Mouse (Mus musculus): ENCODE data around the gene Copz2. TPM values are rescaled to one million over a fixed set of nuclear protein-coding genes. Genes with fewer than 3 reads are reported as not detected.

Copz2 gene
- polyA plus RNA-seq, 1 experiment from 2014 or later, result 14.7 TPM

GRCm38 (mm10) chr11:96826481-96826880, 23.2 kb upstream of the Copz2 start:
- ATAC-seq, result no peak

GRCm38 (mm10) chr11:96827062-96827581, 22.5 kb upstream of the Copz2 start:
- Histone ChIP-seq H3K27ac (ENCODE audit: low read depth, low read length) (no peak overlapping the region), H3K27me3 (replicated peaks; ENCODE audit: control insufficient read depth, insufficient read depth, low read length) (no peaks in the 10 kb centered on the region), H3K4me1 (ENCODE audit: control insufficient read depth, insufficient read depth, low read length) (peaks cover 51% of the 10 kb centered on the region), H3K9me3 (replicated peaks; ENCODE audit: control insufficient read depth, low read length) (no peaks in the 10 kb centered on the region), H3K4me3 (ENCODE audit: low read depth, low read length) (no peak overlapping the region), H3K36me3 (ENCODE audit: control insufficient read depth, insufficient read depth, low read length) (peaks cover 31% of the 10 kb centered on the region), H3K9ac (ENCODE audit: low read length) (no peak overlapping the region), H3K4me2 (ENCODE audit: low read length) (peak overlapping the region; percentile 18)
- WGBS, result 80% methylated on average over 12 of the region's 12 CpGs
- ATAC-seq (no peak), DNase-seq (ENCODE audit: low spot score) (no peak)

More at GRCm38 (mm10) chr11:96826481-96826880, 23.2 kb upstream of the Copz2 start:
- H3K9ac ChIP-seq (ENCODE audit: low read length), result no peak overlapping the region
- no peaks in the 10 kb centered on the region for H3K27me3 ChIP-seq (replicated peaks; ENCODE audit: control insufficient read depth, insufficient read depth, low read length)
- H3K36me3 ChIP-seq (ENCODE audit: control insufficient read depth, insufficient read depth, low read length), result peaks cover 37% of the 10 kb centered on the region
- no peak overlapping the region; the same call in 1 of the 2 replicates for H3K27ac ChIP-seq (ENCODE audit: low read depth, low read length)
- H3K9me3 ChIP-seq (replicated peaks; ENCODE audit: control insufficient read depth, low read length), result no peaks in the 10 kb centered on the region
- peak overlapping the region; percentile 18 for H3K4me2 ChIP-seq (ENCODE audit: low read length)
- H3K4me3 ChIP-seq (ENCODE audit: low read depth, low read length), result no peak overlapping the region
- WGBS, result 85% methylated on average over 2 of the region's 2 CpGs
- H3K4me1 ChIP-seq (ENCODE audit: control insufficient read depth, insufficient read depth, low read length), result peaks cover 51% of the 10 kb centered on the region
- DNase-seq (ENCODE audit: low spot score), result no peak

- whole genome bisulfite sequencing, result 83% methylated on average over 9 of the region's 9 CpGs
- no peak overlapping the region for H3K27ac ChIP-seq (ENCODE audit: low read depth, low read length)
- peak overlapping the region; percentile 20; the same call in 1 of the 2 replicates for H3K4me2 ChIP-seq (ENCODE audit: low read length)
- peaks cover 24% of the 10 kb centered on the region for H3K36me3 ChIP-seq (ENCODE audit: control insufficient read depth, insufficient read depth, low read length)
- H3K9ac ChIP-seq (ENCODE audit: low read length), result peak overlapping the region; percentile 37; the same call in 1 of the 2 replicates
- no peaks in the 10 kb centered on the region for H3K27me3 ChIP-seq (replicated peaks; ENCODE audit: control insufficient read depth, insufficient read depth, low read length)
- no peak for ATAC-seq
- no peak for DNase-seq (ENCODE audit: low spot score)
- H3K9me3 ChIP-seq (replicated peaks; ENCODE audit: control insufficient read depth, low read length), result no peaks in the 10 kb centered on the region
- H3K4me1 ChIP-seq (ENCODE audit: control insufficient read depth, insufficient read depth, low read length), result peaks cover 51% of the 10 kb centered on the region
- H3K4me3 ChIP-seq (ENCODE audit: low read depth, low read length), result no peak overlapping the region
These were observed 21.8 kb upstream of the Copz2 start for GRCm38 (mm10) chr11:96827917-96828316.

GRCm38 (mm10) chr11:96828881-96829280, 20.8 kb upstream of the Copz2 start:
- 14% methylated on average over 10 of the region's 10 CpGs for WGBS

GRCm38 (mm10) chr11:96829403-96829812, 20.3 kb upstream of the Copz2 start:
- Histone ChIP-seq H3K9ac (ENCODE audit: low read length) (peak overlapping the region; percentile 95), H3K4me1 (ENCODE audit: control insufficient read depth, insufficient read depth, low read length) (peaks cover 43% of the 10 kb centered on the region), H3K27ac (ENCODE audit: low read depth, low read length) (peak overlapping the region; percentile 95), H3K36me3 (ENCODE audit: control insufficient read depth, insufficient read depth, low read length) (peaks cover 24% of the 10 kb centered on the region), H3K4me3 (ENCODE audit: low read depth, low read length) (peak overlapping the region; percentile 96), H3K4me2 (ENCODE audit: low read length) (peak overlapping the region; percentile 84), H3K9me3 (replicated peaks; ENCODE audit: control insufficient read depth, low read length) (no peaks in the 10 kb centered on the region), H3K27me3 (replicated peaks; ENCODE audit: control insufficient read depth, insufficient read depth, low read length) (no peaks in the 10 kb centered on the region)
- DNase-seq (ENCODE audit: low spot score), result peak; percentile 61
- 0% methylated on average over 33 of the region's 33 CpGs for WGBS
- ATAC-seq, result peak; percentile 24

More at GRCm38 (mm10) chr11:96828881-96829280, 20.8 kb upstream of the Copz2 start:
- peak overlapping the region; percentile 95; the same call in 1 of the 2 replicates for H3K27ac ChIP-seq (ENCODE audit: low read depth, low read length)
- peaks cover 45% of the 10 kb centered on the region for H3K4me1 ChIP-seq (ENCODE audit: control insufficient read depth, insufficient read depth, low read length)
- H3K4me2 ChIP-seq (ENCODE audit: low read length), result peak overlapping the region; percentile 84
- H3K9ac ChIP-seq (ENCODE audit: low read length), result peak overlapping the region; percentile 95
- peaks cover 24% of the 10 kb centered on the region for H3K36me3 ChIP-seq (ENCODE audit: control insufficient read depth, insufficient read depth, low read length)
- DNase-seq (ENCODE audit: low spot score), result no peak
- H3K27me3 ChIP-seq (replicated peaks; ENCODE audit: control insufficient read depth, insufficient read depth, low read length), result no peaks in the 10 kb centered on the region
- no peaks in the 10 kb centered on the region for H3K9me3 ChIP-seq (replicated peaks; ENCODE audit: control insufficient read depth, low read length)
- no peak for ATAC-seq
- H3K4me3 ChIP-seq (ENCODE audit: low read depth, low read length), result peak overlapping the region; percentile 96

GRCm38 (mm10) chr11:96829813-96830538, 19.7 kb upstream of the Copz2 start, which contains the start of gene Nfe2l1:
Gene Nfe2l1, minus strand, starts transcription at chr11:96829968.
- peaks cover 24% of the 10 kb centered on the region for H3K36me3 ChIP-seq (ENCODE audit: control insufficient read depth, insufficient read depth, low read length)
- WGBS, result under 1% methylated on average over 51 of the region's 51 CpGs
- peak within 1 kb of the TSS; percentile 84 for H3K4me2 ChIP-seq (ENCODE audit: low read length)
- ATAC-seq (peak; percentile 99), DNase-seq (ENCODE audit: low spot score) (peak; percentile 100)
- H3K27ac ChIP-seq (ENCODE audit: low read depth, low read length), result peak within 1 kb of the TSS; percentile 95
- no peaks in the 10 kb centered on the region for H3K27me3 ChIP-seq (replicated peaks; ENCODE audit: control insufficient read depth, insufficient read depth, low read length)
- H3K4me1 ChIP-seq (ENCODE audit: control insufficient read depth, insufficient read depth, low read length), result peaks cover 37% of the 10 kb centered on the region
- H3K9me3 ChIP-seq (replicated peaks; ENCODE audit: control insufficient read depth, low read length), result no peaks in the 10 kb centered on the region
- peak within 1 kb of the TSS; percentile 95 for H3K9ac ChIP-seq (ENCODE audit: low read length)
- H3K4me3 ChIP-seq (ENCODE audit: low read depth, low read length), result peak within 1 kb of the TSS; percentile 96

- Histone ChIP-seq H3K9me3 (replicated peaks; ENCODE audit: control insufficient read depth, low read length) (no peaks in the 10 kb centered on the region), H3K9ac (ENCODE audit: low read length) (peak overlapping the region; percentile 64), H3K36me3 (ENCODE audit: control insufficient read depth, insufficient read depth, low read length) (peaks cover 24% of the 10 kb centered on the region), H3K27ac (ENCODE audit: low read depth, low read length) (peak overlapping the region; percentile 94), H3K4me1 (ENCODE audit: control insufficient read depth, insufficient read depth, low read length) (peaks cover 31% of the 10 kb centered on the region), H3K27me3 (replicated peaks; ENCODE audit: control insufficient read depth, insufficient read depth, low read length) (no peaks in the 10 kb centered on the region), H3K4me3 (ENCODE audit: low read depth, low read length) (peak overlapping the region; percentile 96), H3K4me2 (ENCODE audit: low read length) (peak overlapping the region; percentile 55)
- no peak for ATAC-seq
- 19% methylated on average over 13 of the region's 13 CpGs for WGBS
- DNase-seq (ENCODE audit: low spot score), result no peak
These were observed 19.0 kb upstream of the Copz2 start for GRCm38 (mm10) chr11:96830539-96831216.

GRCm38 (mm10) chr11:96831516-96831915, 18.2 kb upstream of the Copz2 start:
- Histone ChIP-seq H3K4me3 (ENCODE audit: low read depth, low read length) (no peak overlapping the region), H3K27me3 (replicated peaks; ENCODE audit: control insufficient read depth, insufficient read depth, low read length) (no peaks in the 10 kb centered on the region), H3K36me3 (ENCODE audit: control insufficient read depth, insufficient read depth, low read length) (peaks cover 16% of the 10 kb centered on the region), H3K27ac (ENCODE audit: low read depth, low read length) (no peak overlapping the region), H3K9ac (ENCODE audit: low read length) (no peak overlapping the region), H3K4me2 (ENCODE audit: low read length) (no peak overlapping the region), H3K4me1 (ENCODE audit: control insufficient read depth, insufficient read depth, low read length) (peaks cover 24% of the 10 kb centered on the region), H3K9me3 (replicated peaks; ENCODE audit: control insufficient read depth, low read length) (no peaks in the 10 kb centered on the region)
- WGBS, result 79% methylated on average over 4 of the region's 4 CpGs
- ATAC-seq, result no peak
- DNase-seq (ENCODE audit: low spot score), result no peak

Data from forebrain, embryonic 14.5 days (tissue).